Mouse (Mus musculus) liver, embryonic 14.5 days (tissue): Measurements from ENCODE around the gene Ccdc148.

Experiments
- CTCF ChIP-seq: IDR thresholded peaks from 2 replicates; pipeline ENCODE4 v1.5.1; 2016; ENCODE audit warnings: antibody characterized with exemption, low read depth, control low read depth
- EP300 ChIP-seq: IDR thresholded peaks from 2 replicates; pipeline ENCODE4 v1.6.1; 2016; ENCODE audit warnings: antibody characterized with exemption, low read depth

GRCm38 (mm10) chr2:58829981-58830742, 330.3 kb downstream of the Ccdc148 start:
- TF ChIP-seq CTCF (no peak), EP300 (no peak)
